Mouse (Mus musculus): Measurements from ENCODE around the gene Gm49354. TPM values are rescaled to one million over a fixed set of nuclear protein-coding genes. Genes with fewer than 3 reads are reported as not detected.

Gene Gm49354
- total RNA-seq, 2 experiments from 2014 or later = not detected

Other genes with a start within 250 kb of the Gm49354 start
- gene Agtpbp1, start 197.0 kb downstream of the Gm49354 start, total RNA-seq (2021) = 10 to 100 TPM; 38.2 to 38.7 TPM
- gene Naa35, start 197.0 kb downstream of the Gm49354 start, total RNA-seq (2021) = 10 to 100 TPM; 81.9 to 98.9 TPM
- gene Golm1, start 106.4 kb downstream of the Gm49354 start, total RNA-seq (2021) = 10 to 100 TPM; 29.0 to 31.5 TPM
- gene 4921517D22Rik, start 88.1 kb downstream of the Gm49354 start, total RNA-seq (2021) = not detected
- not detected for gene Spata31d1a, start 71.9 kb downstream of the Gm49354 start, total RNA-seq (2021)
- not detected for gene Spata31d1b, start 70.0 kb downstream of the Gm49354 start, total RNA-seq (2021)
- gene Spata31d1d, start 50.5 kb downstream of the Gm49354 start, total RNA-seq (2021) = not detected
- under 1 TPM; 0.14 to 0.38 TPM for gene 1700014D04Rik, start 35.5 kb downstream of the Gm49354 start, total RNA-seq (2021)
- gene Isca1, start 12.4 kb downstream of the Gm49354 start, total RNA-seq (2021) = 100 to 1,000 TPM; 158 to 168 TPM
- 10 to 100 TPM; 52.2 to 54.1 TPM for gene Tut7, start 40.9 kb upstream of the Gm49354 start, total RNA-seq (2021)

Data from heart, postnatal 4 days (tissue).